Mouse (Mus musculus) heart, embryonic 12.5 days (tissue): ENCODE measurements around the gene Cdhr4. TPM values are rescaled to one million over a fixed set of nuclear protein-coding genes. Genes with fewer than 3 reads are reported as not detected.

ENCODE experiments used
- ATAC-seq: fragments of 200-750 bp; cut with Nextera tagmentation; 2 replicates; pipeline ENCODE4 v1.8.0; 2017; ENCODE audit warnings: moderate TSS enrichment, moderate library complexity; ENCODE audit not compliant: insufficient number of reproducible peaks, low FRiP score
- H3K27ac ChIP-seq: fragments of 300-500 bp; sonication (generic); 2 replicates; pipeline ENCODE4 v1.5.1; 2016; ENCODE audit warnings: mild to moderate bottlenecking, moderate library complexity; ENCODE audit not compliant: poor library complexity, severe bottlenecking
- H3K27me3 ChIP-seq: fragments of 300-500 bp; sonication (generic); replicated peaks from 2 replicates; pipeline ENCODE4 v1.6.1; 2016; ENCODE audit warnings: mild to moderate bottlenecking, moderate library complexity
- H3K36me3 ChIP-seq: fragments of 300-500 bp; sonication (generic); 2 replicates; pipeline ENCODE4 v1.6.1; 2016; ENCODE audit warnings: mild to moderate bottlenecking, moderate library complexity
- H3K4me1 ChIP-seq: fragments of 300-500 bp; sonication (generic); replicated peaks from 2 replicates; pipeline ENCODE4 v1.6.1; 2016; ENCODE audit warnings: mild to moderate bottlenecking
- H3K4me2 ChIP-seq: fragments of 300-500 bp; sonication (generic); 2 replicates; pipeline ENCODE4 v1.6.1; 2016; ENCODE audit warnings: mild to moderate bottlenecking, moderate library complexity
- H3K4me3 ChIP-seq: fragments of 300-500 bp; sonication (generic); 2 replicates; pipeline ENCODE4 v1.5.1; 2016; ENCODE audit warnings: mild to moderate bottlenecking
- H3K9ac ChIP-seq: fragments of 300-500 bp; sonication (generic); 2 replicates; pipeline ENCODE4 v1.6.1; 2016; ENCODE audit warnings: mild to moderate bottlenecking, moderate library complexity
- H3K9me3 ChIP-seq: fragments of 300-500 bp; sonication (generic); replicated peaks from 2 replicates; pipeline ENCODE4 v1.6.1; 2016; ENCODE audit warnings: mild to moderate bottlenecking, moderate library complexity
- WGBS: fragments of 180-500 bp; shearing (Covaris S2); methylation state at CpG from one replicate; pipeline ENCODE4 v1.1.7; 2016; 5-methylcytosine and 5-hydroxymethylcytosine counted together
- polyA plus RNA-seq: library from polyadenylated mRNA; unstranded; fragments of >200 nt; fragmentation: Nextera tagmentation; extraction: Ambion mirVana; gene quantifications from 2 replicates; pipeline ENCODE4 v1.2.1, GENCODE M21; 2016

The Cdhr4 gene
- polyA plus RNA-seq, 1 experiment from 2014 or later = 6.8 TPM

DNA sequence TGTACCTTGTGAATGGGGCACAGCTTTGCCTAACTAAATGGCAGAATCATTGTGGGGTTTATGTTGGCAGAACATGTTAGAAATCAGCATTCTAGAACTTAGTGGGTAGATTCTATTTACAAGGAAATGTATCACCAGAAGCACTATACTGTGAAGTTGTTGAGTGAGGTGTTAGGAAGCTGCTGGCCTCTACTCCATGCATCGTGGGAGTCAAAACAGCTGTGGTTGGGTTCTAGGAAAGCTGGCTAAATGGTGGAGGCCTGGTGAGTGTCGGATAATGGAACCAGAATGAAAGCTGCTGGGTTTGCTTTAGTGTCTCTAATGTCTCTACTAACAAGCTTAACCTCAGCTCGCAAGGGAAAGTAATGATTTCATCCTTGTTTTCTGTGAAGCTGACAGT, 24.8 kb downstream of the Cdhr4 start:
- WGBS = 79% methylated on average over 3 of the region's 3 CpGs
- Histone ChIP-seq H3K27me3 (no peaks in the 10 kb centered on the region), H3K4me2 (no peak overlapping the region), H3K27ac (no peak overlapping the region), H3K9me3 (no peaks in the 10 kb centered on the region), H3K4me3 (no peak overlapping the region), H3K4me1 (peaks cover 18% of the 10 kb centered on the region), H3K36me3 (peaks cover 18% of the 10 kb centered on the region; the same call in 1 of the 2 replicates), H3K9ac (no peak overlapping the region)
- ATAC-seq = no peak

DNA sequence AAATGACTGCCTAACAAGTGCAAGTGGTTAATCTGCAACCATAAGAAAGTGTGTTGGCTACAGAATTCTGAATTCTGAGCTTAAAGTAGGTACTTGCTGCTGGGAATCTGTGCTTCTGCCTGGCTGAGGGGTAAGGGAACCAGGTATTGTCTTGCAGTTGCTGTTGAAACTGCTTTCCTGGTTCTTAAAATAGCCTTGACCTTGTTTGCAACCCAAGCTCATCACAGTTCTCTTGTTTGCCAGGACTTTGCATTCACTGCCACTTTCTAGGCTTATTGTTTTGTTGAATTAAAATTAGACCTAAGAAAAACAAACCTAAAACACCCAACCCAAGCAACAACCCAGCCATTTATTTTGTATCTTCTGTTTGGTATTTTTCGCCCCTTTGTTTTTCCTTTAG, 28.4 kb downstream of the Cdhr4 start:
- Histone ChIP-seq H3K9ac (no peak overlapping the region), H3K4me1 (peaks cover 16% of the 10 kb centered on the region), H3K4me2 (peak overlapping the region; percentile 24), H3K9me3 (no peaks in the 10 kb centered on the region), H3K36me3 (peaks cover 27% of the 10 kb centered on the region), H3K27me3 (no peaks in the 10 kb centered on the region), H3K4me3 (no peak overlapping the region), H3K27ac (peak overlapping the region; percentile 18; the same call in 1 of the 2 replicates)
- no peak for ATAC-seq
- WGBS = 92% methylated on average over 1 of the region's 1 CpGs

DNA sequence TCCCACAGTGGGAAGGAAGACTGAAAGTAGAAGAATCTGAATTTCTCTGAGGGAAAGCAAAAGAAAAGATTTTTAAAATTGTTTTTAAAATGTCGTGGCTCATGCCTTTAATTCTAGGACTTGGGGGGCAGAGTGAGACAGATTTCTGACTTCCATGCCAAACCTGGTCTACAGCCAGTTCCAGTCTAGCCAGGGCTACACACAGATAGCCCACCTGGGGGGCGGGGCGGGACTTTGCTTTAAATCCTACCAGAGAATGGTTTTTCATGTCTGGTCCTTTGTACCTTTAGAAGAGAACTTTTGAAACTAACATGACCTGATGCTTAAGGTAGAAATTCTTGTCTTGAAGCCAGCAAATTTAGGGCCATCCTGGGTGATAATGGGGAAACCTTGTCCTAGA, 30.9 kb downstream of the Cdhr4 start:
- WGBS = 85% methylated on average over 3 of the region's 3 CpGs
- Histone ChIP-seq H3K4me1 (peaks cover 16% of the 10 kb centered on the region), H3K27me3 (no peaks in the 10 kb centered on the region), H3K27ac (no peak overlapping the region), H3K9ac (no peak overlapping the region), H3K4me3 (no peak overlapping the region), H3K36me3 (peaks cover 41% of the 10 kb centered on the region), H3K9me3 (peaks cover 5% of the 10 kb centered on the region), H3K4me2 (no peak overlapping the region)
- ATAC-seq = no peak

DNA sequence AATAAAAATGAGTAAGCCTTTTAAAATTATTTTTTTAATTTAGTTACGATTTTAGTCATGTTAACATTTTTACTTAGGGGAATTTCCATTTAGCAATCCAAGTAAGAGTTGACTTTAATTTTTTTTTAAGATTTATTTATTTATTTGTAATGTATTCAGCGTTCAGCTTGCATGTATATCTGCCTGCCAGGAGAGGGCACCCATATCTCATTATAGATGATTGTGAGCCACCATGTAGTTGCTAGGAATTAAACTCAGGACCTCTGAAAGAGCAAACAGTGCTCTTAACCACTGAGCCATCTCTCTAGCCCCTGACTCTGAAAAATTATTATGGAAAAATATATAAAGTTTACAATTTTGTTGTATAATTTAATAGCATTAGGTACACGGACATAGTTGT, 34.3 kb downstream of the Cdhr4 start:
- H3K9ac ChIP-seq = no peak overlapping the region
- H3K27me3 ChIP-seq = no peaks in the 10 kb centered on the region
- no peak overlapping the region for H3K4me3 ChIP-seq
- peaks cover 50% of the 10 kb centered on the region for H3K36me3 ChIP-seq
- peaks cover 6% of the 10 kb centered on the region for H3K4me1 ChIP-seq
- H3K9me3 ChIP-seq = peaks cover 5% of the 10 kb centered on the region
- WGBS = 92% methylated on average over 3 of the region's 3 CpGs
- no peak overlapping the region for H3K4me2 ChIP-seq
- H3K27ac ChIP-seq = no peak overlapping the region
- ATAC-seq = no peak

DNA sequence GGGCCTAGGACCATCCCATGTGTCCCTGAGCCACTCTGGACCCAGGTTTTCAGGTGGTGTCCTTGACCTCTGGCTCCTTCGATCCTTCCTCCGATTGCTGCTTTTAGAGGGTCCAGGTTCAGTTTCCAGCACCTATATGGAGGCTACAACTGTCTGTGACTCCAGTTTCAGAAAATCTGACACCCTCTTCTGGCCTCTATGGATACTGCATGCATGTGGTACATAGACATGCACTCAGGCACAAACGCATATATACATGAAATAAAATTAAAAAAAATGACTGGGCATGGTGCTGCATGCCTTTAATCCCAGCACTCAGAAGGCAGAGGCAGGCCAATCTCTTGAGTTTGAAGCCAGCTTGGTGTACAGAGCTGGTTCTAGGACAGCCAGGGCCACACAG, 35.6 kb downstream of the Cdhr4 start:
- H3K9me3 ChIP-seq = peaks cover 5% of the 10 kb centered on the region
- no peak for ATAC-seq
- H3K4me1 ChIP-seq = no peaks in the 10 kb centered on the region
- no peak overlapping the region for H3K9ac ChIP-seq
- H3K36me3 ChIP-seq = peaks cover 61% of the 10 kb centered on the region
- H3K4me3 ChIP-seq = no peak overlapping the region
- H3K27me3 ChIP-seq = no peaks in the 10 kb centered on the region
- 95% methylated on average over 3 of the region's 3 CpGs for WGBS
- no peak overlapping the region for H3K4me2 ChIP-seq
- no peak overlapping the region for H3K27ac ChIP-seq

DNA sequence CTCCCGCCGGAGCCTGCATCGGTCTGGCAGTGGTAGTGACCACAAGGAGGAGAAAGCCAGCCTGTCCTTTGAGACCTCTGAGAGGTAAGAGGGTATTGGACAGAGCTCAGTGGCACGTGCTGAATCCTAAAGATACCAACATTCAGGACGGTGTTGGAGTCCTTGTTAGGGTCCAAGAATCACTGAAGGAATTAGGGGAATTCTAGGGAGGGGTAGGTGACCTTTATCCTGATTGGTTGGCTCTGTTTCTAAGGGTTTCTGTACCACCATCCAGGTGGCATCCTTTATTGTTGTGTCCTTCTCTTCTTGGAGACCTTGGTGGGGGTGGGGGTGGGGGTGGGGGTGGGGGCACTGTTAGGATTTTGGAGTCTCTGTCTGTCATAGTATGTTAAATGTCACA, 39.8 kb downstream of the Cdhr4 start:
- no peak overlapping the region for H3K4me2 ChIP-seq
- peaks cover 5% of the 10 kb centered on the region; the same call in 1 of the 2 replicates for H3K9me3 ChIP-seq
- no peak overlapping the region for H3K4me3 ChIP-seq
- H3K4me1 ChIP-seq = no peaks in the 10 kb centered on the region
- H3K27me3 ChIP-seq = no peaks in the 10 kb centered on the region
- peaks cover 55% of the 10 kb centered on the region for H3K36me3 ChIP-seq
- no peak overlapping the region for H3K27ac ChIP-seq
- ATAC-seq = no peak
- no peak overlapping the region for H3K9ac ChIP-seq
- WGBS = 88% methylated on average over 5 of the region's 5 CpGs

DNA sequence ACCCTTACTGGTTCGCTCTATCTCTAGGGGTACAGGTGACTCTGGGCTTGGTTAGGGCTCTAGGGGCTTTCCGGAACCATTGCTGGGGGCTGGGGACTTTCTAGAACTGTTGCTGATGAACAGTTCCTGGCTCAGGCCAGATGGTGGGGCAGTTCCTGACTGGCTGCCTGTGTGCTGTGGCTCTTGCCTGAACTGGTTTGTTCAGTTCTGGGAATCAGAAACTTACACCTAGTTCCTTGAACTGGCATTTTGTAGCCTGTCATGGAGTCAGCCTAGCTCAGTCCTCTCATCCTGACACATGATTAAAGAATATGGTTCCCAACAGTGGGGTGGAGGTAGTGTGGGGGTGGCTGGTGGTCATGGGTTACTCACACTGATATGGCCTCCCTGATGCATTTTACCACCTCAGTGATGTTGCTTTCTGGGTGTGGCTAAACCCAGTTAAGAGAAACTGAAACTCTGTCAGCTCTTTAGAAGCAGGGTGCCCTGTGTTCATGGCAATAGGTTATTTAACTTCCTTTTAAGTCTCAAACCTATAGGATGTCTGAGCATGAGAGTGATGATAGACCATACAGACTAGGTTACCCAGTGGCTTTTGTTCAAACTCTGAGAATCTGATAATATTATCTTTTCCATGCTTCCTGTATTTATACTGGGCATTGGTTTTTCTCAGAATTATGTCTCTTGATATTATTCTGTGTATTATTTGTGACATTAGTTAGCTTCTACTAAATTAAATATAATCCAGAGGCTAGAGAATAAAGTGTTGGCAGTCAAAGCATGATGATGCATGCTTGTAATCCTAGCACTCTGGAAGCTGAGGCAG, 43.2 kb downstream of the Cdhr4 start:
- Histone ChIP-seq H3K4me3 (no peak overlapping the region), H3K27me3 (no peaks in the 10 kb centered on the region), H3K9me3 (no peaks in the 10 kb centered on the region), H3K4me1 (no peaks in the 10 kb centered on the region), H3K4me2 (no peak overlapping the region), H3K9ac (no peak overlapping the region), H3K36me3 (peaks cover 61% of the 10 kb centered on the region), H3K27ac (no peak overlapping the region)
- ATAC-seq = no peak
- WGBS = 97% methylated on average over 2 of the region's 2 CpGs

DNA sequence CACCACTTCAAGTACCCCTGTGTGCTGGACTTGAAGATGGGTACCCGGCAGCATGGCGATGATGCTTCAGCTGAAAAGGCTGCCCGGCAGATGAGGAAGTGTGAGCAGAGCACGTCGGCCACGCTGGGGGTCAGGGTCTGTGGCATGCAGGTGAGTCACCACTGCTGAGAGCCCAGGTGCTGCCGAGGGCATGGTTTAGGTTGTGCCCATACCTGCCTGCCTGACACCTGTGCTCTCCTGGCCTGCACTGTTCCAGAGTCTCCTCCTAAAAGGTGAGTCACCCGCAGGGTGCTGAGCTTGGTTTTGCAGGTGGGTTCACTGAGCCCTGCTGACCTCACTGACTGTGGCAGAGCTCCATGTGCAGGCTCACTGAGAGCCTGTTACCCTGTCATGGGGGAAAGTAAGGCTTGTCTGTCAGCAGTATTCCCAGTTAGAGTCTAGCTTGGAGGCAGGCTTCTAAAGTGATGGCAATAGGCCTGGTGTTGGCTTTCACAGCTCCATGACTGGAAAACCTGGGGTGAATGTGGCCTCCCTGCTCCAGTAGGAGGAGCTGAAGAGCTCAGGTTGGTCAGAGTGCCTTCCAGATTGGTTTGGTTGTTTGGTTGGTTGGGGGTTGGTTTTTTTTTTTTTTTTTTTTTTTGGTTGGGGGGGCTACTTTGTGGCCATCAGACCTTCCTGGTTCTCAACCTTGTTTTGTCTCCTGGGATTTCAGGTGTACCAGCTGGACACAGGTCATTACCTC, 52.6 kb downstream of the Cdhr4 start:
- no peak overlapping the region for H3K9ac ChIP-seq
- 94% methylated on average over 8 of the region's 8 CpGs for WGBS
- H3K9me3 ChIP-seq = no peaks in the 10 kb centered on the region
- no peak for ATAC-seq
- H3K4me1 ChIP-seq = peaks cover 27% of the 10 kb centered on the region
- no peak overlapping the region for H3K4me2 ChIP-seq
- peaks cover 68% of the 10 kb centered on the region for H3K36me3 ChIP-seq
- H3K4me3 ChIP-seq = no peak overlapping the region
- no peaks in the 10 kb centered on the region for H3K27me3 ChIP-seq
- no peak overlapping the region for H3K27ac ChIP-seq

DNA sequence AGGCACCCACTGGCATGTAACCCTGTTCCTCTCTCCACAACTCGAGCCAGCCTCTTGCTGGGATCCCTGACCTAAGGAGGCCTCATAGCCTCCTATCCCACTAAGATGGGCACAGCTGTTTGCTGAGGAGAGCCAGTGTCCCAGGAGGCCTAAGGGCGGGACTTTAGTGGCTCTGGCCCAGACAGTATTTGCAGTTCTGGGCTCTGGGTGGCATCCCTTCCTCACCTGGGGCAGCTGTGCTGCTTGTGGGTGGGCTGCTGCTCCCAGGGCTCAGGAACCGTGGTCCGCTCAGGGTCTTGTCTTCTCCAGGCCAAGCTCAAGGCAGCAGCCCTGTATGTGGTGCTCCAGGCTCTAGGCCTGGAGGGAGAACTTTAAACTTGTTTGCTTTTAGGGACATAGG, 54.3 kb downstream of the Cdhr4 start:
- 87% methylated on average over 4 of the region's 4 CpGs for WGBS

DNA sequence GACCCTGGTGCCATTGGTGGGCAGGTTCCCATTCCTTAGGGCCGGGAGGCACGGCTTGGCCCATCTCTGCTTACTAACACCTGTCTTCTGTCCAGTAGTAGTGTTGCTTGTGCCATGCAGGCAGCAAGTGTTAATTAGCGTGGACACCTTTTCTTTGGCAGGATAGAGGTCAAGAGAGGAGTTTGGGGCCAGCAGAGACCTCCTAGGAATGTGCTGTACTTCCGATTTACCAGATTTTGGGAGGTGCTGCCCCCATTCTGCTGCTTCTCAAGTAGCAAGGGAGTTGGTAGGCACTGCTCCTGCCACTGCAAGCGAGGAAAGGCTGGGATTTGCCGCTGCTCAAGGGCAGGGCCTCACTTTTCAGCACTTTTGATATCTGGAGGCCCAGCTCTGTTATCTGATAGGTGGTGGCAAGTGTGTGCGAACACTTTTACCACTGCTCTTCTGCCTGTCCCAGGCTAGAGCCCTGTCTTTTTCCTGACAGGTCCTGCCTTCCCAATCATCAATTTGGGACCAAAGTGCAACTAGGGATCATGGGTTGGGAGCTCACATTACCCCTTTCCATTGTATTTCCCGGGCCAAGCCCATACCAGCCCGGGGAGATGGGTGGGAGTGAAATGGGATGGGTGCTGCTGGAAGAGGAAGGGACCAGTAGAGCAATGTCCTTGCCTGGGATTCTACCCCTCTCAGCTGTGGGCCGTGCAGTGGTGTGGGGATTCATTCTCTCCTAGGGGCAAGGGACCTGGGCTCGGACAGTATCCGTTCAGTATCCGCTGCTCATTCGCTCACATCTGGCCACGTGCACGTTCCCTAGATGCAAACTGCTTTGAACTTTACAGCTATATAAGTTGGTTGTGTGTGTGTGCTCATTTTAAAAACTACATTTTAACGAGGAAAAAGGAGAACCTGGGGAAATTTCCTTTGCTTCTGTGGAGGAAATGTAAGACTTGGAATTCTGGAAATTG, 55.6 kb downstream of the Cdhr4 start:
- peak overlapping the region; percentile 88 for H3K4me3 ChIP-seq
- 36% methylated on average over 17 of the region's 17 CpGs for WGBS
- H3K27ac ChIP-seq = peak overlapping the region; percentile 79
- no peak for ATAC-seq
- peak overlapping the region; percentile 64 for H3K9ac ChIP-seq
- H3K4me1 ChIP-seq = peaks cover 42% of the 10 kb centered on the region
- H3K9me3 ChIP-seq = no peaks in the 10 kb centered on the region
- H3K36me3 ChIP-seq = peaks cover 66% of the 10 kb centered on the region
- peak overlapping the region; percentile 93 for H3K4me2 ChIP-seq
- H3K27me3 ChIP-seq = no peaks in the 10 kb centered on the region

More for the DNA sequence above, 54.3 kb downstream of the Cdhr4 start:
- H3K9me3 ChIP-seq = no peaks in the 10 kb centered on the region
- H3K4me3 ChIP-seq = no peak overlapping the region
- H3K27me3 ChIP-seq = no peaks in the 10 kb centered on the region
- no peak overlapping the region for H3K4me2 ChIP-seq
- no peak overlapping the region for H3K27ac ChIP-seq
- H3K9ac ChIP-seq = no peak overlapping the region; the same call in 1 of the 2 replicates
- ATAC-seq = no peak
- H3K36me3 ChIP-seq = peaks cover 70% of the 10 kb centered on the region
- H3K4me1 ChIP-seq = peaks cover 35% of the 10 kb centered on the region
